Mouse (Mus musculus) limb, embryonic 12.5 days (tissue): ENCODE data around the gene Cpa4. TPM values are rescaled to one million over a fixed set of nuclear protein-coding genes. Genes with fewer than 3 reads are reported as not detected.
A peak's percentile ranks its signal among the peaks of the same experiment; 100 is the strongest.

ENCODE experiments used
- ATAC-seq: fragments of 200-750 bp; cut with Nextera tagmentation; 2 replicates; pipeline ENCODE4 v1.8.0; 2017; ENCODE audit warnings: low read depth, moderate TSS enrichment; ENCODE audit not compliant: insufficient number of reproducible peaks, insufficient read depth, low FRiP score, low TSS enrichment
- H3K27ac ChIP-seq: fragments of 300-500 bp; sonication (generic); 2 replicates; pipeline ENCODE4 v1.5.1; 2016; ENCODE audit warnings: mild to moderate bottlenecking, moderate library complexity
- H3K27me3 ChIP-seq: fragments of 300-500 bp; sonication (generic); 2 replicates; pipeline ENCODE4 v1.6.1; 2016; ENCODE audit warnings: mild to moderate bottlenecking, moderate library complexity
- H3K36me3 ChIP-seq: fragments of 300-500 bp; sonication (generic); 2 replicates; pipeline ENCODE4 v1.6.1; 2016; ENCODE audit warnings: mild to moderate bottlenecking, moderate library complexity
- H3K4me1 ChIP-seq: fragments of 300-500 bp; sonication (generic); replicated peaks from 2 replicates; pipeline ENCODE4 v1.6.1; 2016
- H3K4me2 ChIP-seq: fragments of 300-500 bp; sonication (generic); 2 replicates; pipeline ENCODE4 v1.6.1; 2016; ENCODE audit warnings: mild to moderate bottlenecking, moderate library complexity
- H3K4me3 ChIP-seq: fragments of 300-500 bp; sonication (generic); replicated peaks from 2 replicates; pipeline ENCODE4 v1.5.1; 2016; ENCODE audit warnings: mild to moderate bottlenecking
- H3K9ac ChIP-seq: fragments of 300-500 bp; sonication (generic); replicated peaks from 2 replicates; pipeline ENCODE4 v1.6.1; 2016; ENCODE audit warnings: mild to moderate bottlenecking, moderate library complexity
- H3K9me3 ChIP-seq: fragments of 300-500 bp; sonication (generic); 2 replicates; pipeline ENCODE4 v1.6.1; 2016; ENCODE audit warnings: mild to moderate bottlenecking, moderate library complexity
- WGBS: fragments of 180-500 bp; shearing (Covaris S2); methylation state at CpG from one replicate; pipeline ENCODE4 v1.1.7; 2016; 5-methylcytosine and 5-hydroxymethylcytosine counted together
- polyA plus RNA-seq: library from polyadenylated mRNA; unstranded; fragments of >200 nt; fragmentation: Nextera tagmentation; extraction: Ambion mirVana; gene quantifications from 2 replicates; pipeline ENCODE4 v1.2.1, GENCODE M21; 2016

Cpa4 gene
- polyA plus RNA-seq, 1 experiment from 2014 or later: 1.9 TPM

DNA sequence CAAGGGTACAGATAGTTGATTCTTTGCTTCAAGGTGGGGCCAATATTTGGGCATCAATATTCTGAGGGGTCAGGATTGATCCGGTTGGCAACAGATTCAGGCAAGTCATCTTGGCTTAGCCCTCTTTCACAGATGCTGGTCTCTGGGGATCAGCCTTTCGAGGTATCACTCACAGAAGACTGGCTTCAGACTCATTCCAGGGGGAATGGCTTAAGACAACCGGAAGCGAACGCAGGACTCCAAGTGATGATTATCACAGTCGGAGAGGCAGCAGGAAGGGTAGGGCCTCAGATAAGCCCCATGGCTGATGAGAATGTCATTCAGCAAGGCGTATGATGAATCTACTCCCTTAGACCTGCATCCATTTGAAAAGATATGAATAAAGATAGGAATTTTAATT, 26.2 kb downstream of the Cpa4 start:
- WGBS: 73% methylated on average over 7 of the region's 7 CpGs

DNA sequence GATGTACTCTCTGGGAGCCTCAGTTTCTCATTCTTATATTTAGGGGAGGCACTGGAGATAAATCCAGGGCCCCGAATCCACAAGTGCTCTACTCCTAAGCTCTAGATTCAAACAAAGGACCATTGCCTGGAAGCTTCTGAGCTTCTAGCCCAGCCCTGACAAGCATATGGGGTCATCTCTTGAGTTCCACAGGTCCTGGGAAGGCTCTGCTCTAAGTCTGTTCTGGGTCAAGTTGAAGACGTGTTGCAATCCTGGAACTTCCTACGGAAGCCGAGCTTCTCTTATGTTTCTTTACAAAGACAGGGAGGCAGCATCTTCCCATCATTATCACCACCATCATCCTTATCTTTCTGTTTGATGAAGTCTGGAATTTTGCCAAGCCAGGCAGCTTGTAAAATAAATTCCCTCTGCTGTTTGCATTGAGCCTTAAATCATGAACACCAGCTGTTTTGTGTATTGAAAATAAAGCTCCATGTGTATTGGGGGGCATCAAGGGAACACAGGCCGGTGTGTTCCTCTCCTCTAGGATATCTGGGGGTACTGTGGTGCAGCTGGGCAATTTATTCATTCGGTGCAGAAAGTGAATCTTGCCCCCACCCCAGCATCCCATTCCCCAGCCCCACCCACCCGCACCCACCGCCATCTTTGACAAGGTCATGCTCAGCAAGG, 28.2 kb downstream of the Cpa4 start:
- H3K4me2 ChIP-seq: no peak overlapping the region
- 0 out of 2 replicates have a peak overlapping the region, but pooled peaks have one; percentile 37 for H3K27ac ChIP-seq
- H3K27me3 ChIP-seq: no peaks in the 10 kb centered on the region
- ATAC-seq: no peak
- H3K9me3 ChIP-seq: no peaks in the 10 kb centered on the region
- no peak overlapping the region for H3K4me3 ChIP-seq
- no peak overlapping the region for H3K9ac ChIP-seq
- WGBS: 78% methylated on average over 8 of the region's 8 CpGs
- H3K4me1 ChIP-seq: peaks cover 30% of the 10 kb centered on the region
- no peaks in the 10 kb centered on the region for H3K36me3 ChIP-seq

More for the DNA sequence above, 26.2 kb downstream of the Cpa4 start:
- H3K9me3 ChIP-seq: no peaks in the 10 kb centered on the region
- H3K4me3 ChIP-seq: no peak overlapping the region
- ATAC-seq: no peak
- peaks cover 33% of the 10 kb centered on the region for H3K4me1 ChIP-seq
- H3K27me3 ChIP-seq: no peaks in the 10 kb centered on the region
- H3K4me2 ChIP-seq: no peak overlapping the region
- no peak overlapping the region for H3K27ac ChIP-seq
- H3K9ac ChIP-seq: no peak overlapping the region
- no peaks in the 10 kb centered on the region for H3K36me3 ChIP-seq

GRCm38 (mm10) chr6:30600033-30600432, 31.9 kb downstream of the Cpa4 start:
- Histone ChIP-seq H3K36me3 (no peaks in the 10 kb centered on the region), H3K27me3 (no peaks in the 10 kb centered on the region)
- no peak for ATAC-seq

DNA sequence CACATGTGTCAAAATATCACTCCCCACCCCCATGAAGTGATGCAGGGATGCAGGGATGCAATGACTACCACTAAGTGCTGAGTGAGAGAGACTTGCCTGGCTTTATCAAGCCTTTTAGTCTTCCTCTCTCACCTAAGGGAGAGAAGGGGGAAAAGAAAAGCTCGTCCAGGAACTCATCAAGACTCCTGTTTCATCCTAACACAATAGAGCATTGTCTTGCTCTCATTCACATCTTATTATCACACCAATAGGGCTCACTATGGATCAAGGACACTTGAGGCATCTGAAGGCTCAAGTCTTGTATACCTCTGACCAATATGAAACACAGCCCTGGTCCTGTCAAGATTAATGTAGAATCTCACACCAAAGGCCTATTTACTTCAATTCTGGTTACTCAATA, 32.8 kb downstream of the Cpa4 start:
- peaks cover 47% of the 10 kb centered on the region for H3K4me1 ChIP-seq
- no peaks in the 10 kb centered on the region for H3K27me3 ChIP-seq
- ATAC-seq: no peak
- no peaks in the 10 kb centered on the region for H3K9me3 ChIP-seq
- no peak overlapping the region for H3K9ac ChIP-seq
- H3K4me3 ChIP-seq: no peak overlapping the region
- H3K36me3 ChIP-seq: no peaks in the 10 kb centered on the region
- no peak overlapping the region for H3K4me2 ChIP-seq
- WGBS: 91% methylated on average over 1 of the region's 1 CpGs
- H3K27ac ChIP-seq: no peak overlapping the region

More at GRCm38 (mm10) chr6:30600033-30600432, 31.9 kb downstream of the Cpa4 start:
- Histone ChIP-seq H3K4me1 (peaks cover 47% of the 10 kb centered on the region), H3K9ac (no peak overlapping the region), H3K4me3 (no peak overlapping the region), H3K4me2 (no peak overlapping the region), H3K27ac (no peak overlapping the region), H3K9me3 (no peaks in the 10 kb centered on the region)
- 69% methylated on average over 3 of the region's 3 CpGs for WGBS

DNA sequence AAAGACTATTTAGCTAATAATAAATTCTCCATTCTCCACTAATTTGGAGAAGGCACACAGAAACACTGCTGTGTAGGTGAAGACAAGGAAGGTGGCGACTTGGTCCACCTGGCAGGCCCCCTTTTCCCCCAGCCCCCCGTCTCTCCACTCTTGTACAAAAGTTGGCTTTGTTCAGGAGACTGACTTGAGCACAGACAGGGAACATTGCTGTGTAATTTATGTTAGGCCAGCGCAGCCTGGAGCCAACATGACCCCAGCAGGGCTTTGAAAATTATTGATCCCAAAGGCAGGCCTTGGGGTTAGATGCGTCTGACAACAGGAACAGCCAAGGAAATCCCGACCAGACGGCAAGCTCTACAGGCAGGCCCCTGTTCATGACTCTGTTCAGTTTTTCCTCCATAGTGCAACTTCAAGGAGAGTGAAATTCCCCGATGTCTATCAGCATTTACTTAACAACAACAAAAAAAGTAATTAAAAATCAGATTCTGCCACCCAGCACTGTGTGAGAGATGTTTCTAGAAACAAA, 36.2 kb downstream of the Cpa4 start:
- H3K9me3 ChIP-seq: no peaks in the 10 kb centered on the region
- H3K27ac ChIP-seq: peak overlapping the region; percentile 82
- no peaks in the 10 kb centered on the region for H3K36me3 ChIP-seq
- no peak overlapping the region for H3K4me3 ChIP-seq
- no peak overlapping the region for H3K9ac ChIP-seq
- 24% methylated on average over 7 of the region's 7 CpGs for WGBS
- H3K4me1 ChIP-seq: peaks cover 35% of the 10 kb centered on the region
- no peaks in the 10 kb centered on the region for H3K27me3 ChIP-seq
- H3K4me2 ChIP-seq: no peak overlapping the region
- ATAC-seq: peak; percentile 56; the same call in 1 of the 2 replicates

DNA sequence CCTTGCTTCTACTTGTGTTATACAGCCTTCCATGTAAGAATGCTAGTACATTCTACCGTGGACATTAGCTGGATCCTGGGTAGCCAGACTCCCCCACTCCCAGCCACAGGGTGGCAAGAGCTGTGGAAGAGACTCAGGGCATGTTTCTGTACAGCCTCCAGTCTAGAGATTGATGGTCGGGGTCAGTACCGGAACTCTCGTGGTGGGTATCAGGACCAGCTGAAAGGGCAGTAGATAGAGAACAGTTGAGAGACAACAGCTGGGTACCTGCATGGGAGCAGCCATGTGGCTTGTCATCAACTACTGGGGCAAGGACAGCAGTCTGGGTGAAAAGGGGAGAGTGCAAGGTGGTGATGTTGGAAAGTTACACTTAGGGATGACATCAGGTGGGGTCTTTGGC, 36.9 kb downstream of the Cpa4 start:
- H3K27ac ChIP-seq: peak overlapping the region; percentile 82
- H3K4me3 ChIP-seq: no peak overlapping the region
- 88% methylated on average over 4 of the region's 4 CpGs for WGBS

GRCm38 (mm10) chr6:30605672-30606071, 37.5 kb downstream of the Cpa4 start:
- Histone ChIP-seq H3K36me3 (no peaks in the 10 kb centered on the region), H3K9ac (no peak overlapping the region), H3K4me1 (peaks cover 35% of the 10 kb centered on the region), H3K9me3 (no peaks in the 10 kb centered on the region), H3K27me3 (no peaks in the 10 kb centered on the region), H3K4me2 (no peak overlapping the region), H3K27ac (peak overlapping the region; percentile 82), H3K4me3 (no peak overlapping the region)
- 73% methylated on average over 5 of the region's 5 CpGs for WGBS
- ATAC-seq: no peak

More for the DNA sequence above, 36.9 kb downstream of the Cpa4 start:
- no peak for ATAC-seq
- Histone ChIP-seq H3K9me3 (no peaks in the 10 kb centered on the region), H3K27me3 (no peaks in the 10 kb centered on the region), H3K4me1 (peaks cover 35% of the 10 kb centered on the region), H3K9ac (no peak overlapping the region), H3K4me2 (no peak overlapping the region), H3K36me3 (no peaks in the 10 kb centered on the region)

DNA sequence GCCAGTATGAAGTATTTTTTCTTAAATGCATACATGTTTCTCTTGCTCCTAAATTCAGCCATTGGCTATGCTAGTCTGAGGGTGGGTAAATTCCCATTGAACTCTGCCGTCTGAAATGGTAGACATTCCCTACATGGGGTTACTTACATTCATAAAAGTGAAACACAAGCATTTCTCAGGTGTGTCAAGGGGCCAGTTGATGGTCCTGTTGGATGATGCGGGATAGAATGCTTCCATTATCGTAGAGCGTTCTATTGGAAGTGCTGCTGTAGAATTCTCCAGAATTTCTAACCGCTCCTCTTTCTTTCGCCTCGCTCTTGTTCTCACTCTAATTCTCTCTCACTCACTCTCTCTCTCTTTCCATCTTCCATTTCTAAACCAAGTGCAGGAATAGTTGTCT, 42.5 kb downstream of the Cpa4 start, which contains the start of gene Cpa5:
Gene Cpa5, plus strand, starts transcription at position 301 of the 400 bp plus-strand sequence.
- no peak within 1 kb of the TSS for H3K9ac ChIP-seq
- no peaks in the 10 kb centered on the region for H3K9me3 ChIP-seq
- H3K4me2 ChIP-seq: no peak within 1 kb of the TSS
- H3K27ac ChIP-seq: 0 out of 2 replicates have a peak within 1 kb of the TSS, but pooled peaks have one; percentile 9
- no peaks in the 10 kb centered on the region for H3K27me3 ChIP-seq
- no peak within 1 kb of the TSS for H3K4me3 ChIP-seq
- H3K36me3 ChIP-seq: no peaks in the 10 kb centered on the region
- peaks cover 21% of the 10 kb centered on the region for H3K4me1 ChIP-seq
- no peak for ATAC-seq
- 95% methylated on average over 7 of the region's 7 CpGs for WGBS

DNA sequence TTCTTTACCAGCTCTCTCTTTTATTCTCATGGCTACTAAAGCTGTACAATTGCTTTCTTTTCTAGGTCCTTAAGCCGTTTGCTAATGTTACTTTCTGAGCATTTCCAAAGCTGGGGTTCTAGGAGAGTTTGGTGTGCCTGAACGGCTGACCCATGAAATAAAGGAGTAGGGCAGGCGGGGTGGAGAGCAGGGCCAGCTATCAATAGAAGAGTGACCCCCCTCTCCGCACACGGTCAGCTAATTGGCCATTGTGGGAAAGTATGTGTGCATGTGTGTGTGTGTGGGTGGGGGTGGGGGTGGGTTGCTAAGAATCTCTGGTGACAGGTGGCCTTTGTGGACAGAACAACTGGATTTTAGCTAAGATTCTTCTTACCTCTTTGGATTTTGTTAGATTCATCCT, 43.0 kb downstream of the Cpa4 start:
- H3K36me3 ChIP-seq: no peaks in the 10 kb centered on the region
- H3K4me1 ChIP-seq: peaks cover 21% of the 10 kb centered on the region
- H3K9ac ChIP-seq: no peak overlapping the region
- H3K27ac ChIP-seq: no peak overlapping the region
- no peaks in the 10 kb centered on the region for H3K9me3 ChIP-seq
- no peaks in the 10 kb centered on the region for H3K27me3 ChIP-seq
- H3K4me3 ChIP-seq: no peak overlapping the region
- H3K4me2 ChIP-seq: no peak overlapping the region
- ATAC-seq: no peak
- 75% methylated on average over 5 of the region's 5 CpGs for WGBS

- Histone ChIP-seq H3K4me2 (no peak overlapping the region), H3K9me3 (no peaks in the 10 kb centered on the region), H3K36me3 (no peaks in the 10 kb centered on the region), H3K27me3 (no peaks in the 10 kb centered on the region), H3K4me3 (no peak overlapping the region), H3K4me1 (peaks cover 48% of the 10 kb centered on the region), H3K9ac (no peak overlapping the region), H3K27ac (peak overlapping the region; percentile 95; the same call in 1 of the 2 replicates)
- no peak for ATAC-seq
- WGBS: 81% methylated on average over 6 of the region's 6 CpGs
Observed at GRCm38 (mm10) chr6:30614251-30614650, 46.1 kb downstream of the Cpa4 start.

- WGBS: 15% methylated on average over 4 of the region's 4 CpGs
- Histone ChIP-seq H3K9ac (no peak overlapping the region), H3K4me1 (peaks cover 48% of the 10 kb centered on the region), H3K27me3 (no peaks in the 10 kb centered on the region), H3K36me3 (no peaks in the 10 kb centered on the region), H3K27ac (peak overlapping the region; percentile 95), H3K9me3 (no peaks in the 10 kb centered on the region), H3K4me2 (peak overlapping the region; percentile 52), H3K4me3 (no peak overlapping the region)
- no peak for ATAC-seq
Observed at GRCm38 (mm10) chr6:30615741-30616140, 47.6 kb downstream of the Cpa4 start.
